Mouse (Mus musculus) liver, adult 2 months (tissue): ENCODE results near the gene Ankrd44. TPM values are rescaled to one million over a fixed set of nuclear protein-coding genes. Genes with fewer than 3 reads are reported as not detected.
A peak's percentile ranks its signal among the peaks of the same experiment; 100 is the strongest.

Experiments used
- DNase-seq: peaks from one replicate; pipeline ENCODE4 v3.0.0-alpha.2; 2011; ENCODE audit warnings: low read depth, low spot score; ENCODE audit errors: extremely low read depth
- H3K27ac ChIP-seq: fragments of 200-500 bp; replicated peaks from 2 replicates; pipeline ENCODE4 v1.5.1; 2012; ENCODE audit warnings: low read depth, mild to moderate bottlenecking, control low read depth, inconsistent platforms, low read length; ENCODE audit not compliant: insufficient read depth
- H3K27me3 ChIP-seq: fragments of 200-500 bp; 2 replicates; pipeline ENCODE4 v1.6.1; 2012; ENCODE audit warnings: mild to moderate bottlenecking, moderate library complexity, low read length, inconsistent platforms; ENCODE audit not compliant: control insufficient read depth, insufficient read depth
- H3K36me3 ChIP-seq: fragments of 200-500 bp; 2 replicates; pipeline ENCODE4 v1.6.1; 2012; ENCODE audit warnings: low read length, inconsistent platforms; ENCODE audit not compliant: control insufficient read depth, insufficient read depth
- H3K4me1 ChIP-seq: fragments of 200-500 bp; 2 replicates; pipeline ENCODE4 v1.6.1; 2011; ENCODE audit warnings: low read length; ENCODE audit not compliant: control insufficient read depth, insufficient read depth
- H3K4me3 ChIP-seq: fragments of 200-500 bp; 2 replicates; pipeline ENCODE4 v1.5.1; 2011; ENCODE audit warnings: low read depth, mild to moderate bottlenecking, control low read depth, low read length, moderate library complexity; ENCODE audit not compliant: insufficient read depth
- H3K79me2 ChIP-seq: fragments of 200-500 bp; 2 replicates; pipeline ENCODE4 v1.6.1; 2012; ENCODE audit warnings: inconsistent platforms, mild to moderate bottlenecking, low read length, moderate library complexity; ENCODE audit not compliant: control insufficient read depth, insufficient read depth
- H3K9ac ChIP-seq: fragments of 200-500 bp; 2 replicates; pipeline ENCODE4 v1.6.1; 2012; ENCODE audit warnings: low read depth, mild to moderate bottlenecking, control low read depth, inconsistent platforms, low read length
- CTCF ChIP-seq: fragments of 200-500 bp; IDR thresholded peaks from 2 replicates; pipeline ENCODE4 v1.5.1; 2011; ENCODE audit warnings: low read depth, low read length, control low read depth
- POLR2A ChIP-seq: fragments of 200-500 bp; IDR thresholded peaks from 2 replicates; pipeline ENCODE4 v1.6.1; 2011; ENCODE audit warnings: low read length, control low read depth; ENCODE audit not compliant: insufficient read depth; ENCODE audit errors: extremely low read depth
- WGBS: fragments of 180-500 bp; shearing (Covaris S2); methylation state at CpG from one replicate; pipeline ENCODE4 v1.1.7; 2018; 5-methylcytosine and 5-hydroxymethylcytosine counted together
- polyA plus RNA-seq: library from polyadenylated mRNA; depleted of rRNA; stranded (reverse); fragments of >200 nt; gene quantifications from 2 replicates; pipeline ENCODE4 v1.2.3, GENCODE M21; 2012
- total RNA-seq: library from RNA; depleted of rRNA; stranded (reverse); fragments of >200 nt; gene quantifications from 2 replicates; pipeline ENCODE4 v1.2.3, GENCODE M21; 2014

The Ankrd44 gene
- total and polyA plus RNA-seq, 2 experiments, result 2.3 to 8.5 TPM

DNA sequence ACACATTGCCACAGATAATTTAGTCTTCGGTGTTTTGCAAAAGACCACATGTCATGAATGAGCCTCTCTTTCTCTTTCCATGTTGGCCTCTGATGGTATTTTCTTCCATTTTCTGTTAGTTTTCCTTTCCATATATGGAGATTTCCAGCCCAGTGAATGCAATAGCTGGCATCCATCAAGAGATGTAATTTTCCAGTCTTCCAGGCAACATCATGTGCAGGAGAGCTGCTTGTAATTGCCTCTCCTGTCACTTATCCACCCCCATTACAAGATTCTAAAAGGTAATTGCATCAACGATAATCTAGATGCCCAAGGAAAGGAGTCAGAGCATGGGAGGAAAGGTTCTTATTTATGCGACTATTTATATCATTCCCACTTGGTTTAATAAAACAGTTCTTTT is 188.7 kb downstream of the Ankrd44 start:
- TF ChIP-seq POLR2A (no peak), CTCF (no peak)
- WGBS, result 95% methylated on average over 3 of the region's 3 CpGs

DNA sequence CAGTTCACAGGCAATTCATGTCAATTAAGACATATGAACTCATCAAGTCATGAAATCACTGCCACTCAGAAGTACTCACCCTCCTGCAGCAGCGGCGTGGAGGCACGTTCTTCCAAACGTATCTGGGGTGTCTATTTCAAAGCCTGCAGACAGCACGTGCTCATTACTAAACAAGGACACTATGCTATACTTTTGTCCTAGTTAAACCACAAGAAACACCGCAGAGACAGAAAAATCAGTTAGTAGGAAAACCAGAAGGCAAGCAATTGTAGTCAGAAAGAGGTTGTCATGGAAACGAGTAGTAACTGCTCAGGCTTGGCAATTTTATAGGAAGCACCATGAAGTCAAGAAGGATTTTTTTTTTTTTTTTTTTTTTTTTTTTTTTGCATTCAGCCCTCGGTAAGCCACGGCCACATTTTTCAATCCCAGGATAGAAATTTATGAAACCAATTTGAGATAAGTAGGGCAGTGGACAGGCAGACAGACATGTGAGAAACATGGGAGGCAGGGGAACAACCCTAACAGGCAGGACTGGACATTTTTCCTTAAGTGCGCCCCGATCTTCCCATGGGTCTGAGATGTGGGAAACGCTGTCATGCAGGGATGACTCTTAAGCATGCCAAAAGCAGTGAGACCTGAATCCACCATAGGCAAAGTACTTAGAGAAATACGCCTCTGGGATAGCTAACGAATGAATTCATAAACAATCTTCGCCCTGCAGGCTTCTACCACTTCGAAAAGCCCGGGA is 191.1 kb downstream of the Ankrd44 start:
- H3K4me3 ChIP-seq, result no peak overlapping the region
- no peak for DNase-seq
- H3K9ac ChIP-seq, result no peak overlapping the region
- H3K4me1 ChIP-seq, result no peaks in the 10 kb centered on the region
- no peaks in the 10 kb centered on the region for H3K27me3 ChIP-seq
- no peak for TF ChIP-seq POLR2A
- no peak for TF ChIP-seq CTCF
- 92% methylated on average over 17 of the region's 17 CpGs for WGBS
- H3K79me2 ChIP-seq, result no peaks in the 10 kb centered on the region
- no peak overlapping the region for H3K27ac ChIP-seq
- peaks cover 2% of the 10 kb centered on the region for H3K36me3 ChIP-seq

More for the DNA sequence above, 188.7 kb downstream of the Ankrd44 start:
- Histone ChIP-seq H3K27me3 (no peaks in the 10 kb centered on the region), H3K27ac (no peak overlapping the region), H3K79me2 (no peaks in the 10 kb centered on the region), H3K4me3 (no peak overlapping the region), H3K36me3 (peaks cover 2% of the 10 kb centered on the region; the same call in 1 of the 2 replicates), H3K9ac (no peak overlapping the region), H3K4me1 (no peaks in the 10 kb centered on the region)
- no peak for DNase-seq

DNA sequence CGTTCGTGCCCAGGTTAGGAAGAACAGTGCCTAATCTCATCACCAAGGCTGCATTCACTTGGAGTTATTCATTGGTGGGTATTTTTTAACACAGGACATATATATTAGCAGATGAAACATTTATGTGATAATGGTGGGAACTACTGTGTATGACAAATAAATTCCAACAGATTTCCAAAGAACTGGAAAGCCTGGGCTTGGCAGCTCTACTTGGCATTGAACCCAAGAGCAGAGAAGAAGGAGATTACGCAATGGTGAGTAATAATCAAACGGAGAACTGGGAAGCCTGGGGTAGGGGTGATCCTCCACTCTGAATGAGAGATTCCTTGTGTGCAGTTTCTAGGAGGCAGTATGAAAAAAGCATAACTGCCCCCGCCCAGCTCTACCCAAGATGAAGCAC is 196.9 kb downstream of the Ankrd44 start:
- Histone ChIP-seq H3K4me1 (peaks cover 2% of the 10 kb centered on the region; the same call in 1 of the 2 replicates), H3K4me3 (no peak overlapping the region), H3K36me3 (peaks cover 2% of the 10 kb centered on the region), H3K27me3 (no peaks in the 10 kb centered on the region), H3K9ac (no peak overlapping the region), H3K79me2 (no peaks in the 10 kb centered on the region), H3K27ac (no peak overlapping the region)
- peak; percentile 44 for DNase-seq
- no peak for TF ChIP-seq POLR2A
- no peak for TF ChIP-seq CTCF
- WGBS, result 68% methylated on average over 5 of the region's 5 CpGs

DNA sequence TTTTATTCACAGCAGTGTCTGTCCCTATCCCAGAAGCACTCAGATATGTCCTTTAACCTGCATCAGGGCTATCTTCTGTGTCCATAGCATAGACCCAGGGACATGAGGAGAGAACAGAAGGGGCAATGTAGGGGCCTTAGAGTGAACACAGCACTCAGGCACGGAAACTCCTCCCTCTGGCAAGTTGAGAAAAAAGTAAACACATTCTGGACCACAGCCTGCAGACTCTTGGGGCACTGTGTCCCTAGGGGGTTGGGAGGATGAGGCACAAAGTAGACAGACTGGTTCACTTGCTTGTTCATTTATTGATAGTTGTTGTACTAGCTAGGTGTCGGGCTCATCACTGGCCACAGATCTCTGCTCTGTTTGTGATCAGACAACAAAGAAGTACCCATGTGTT is 199.6 kb downstream of the Ankrd44 start:
- Histone ChIP-seq H3K4me1 (peaks cover 2% of the 10 kb centered on the region; the same call in 1 of the 2 replicates), H3K79me2 (no peaks in the 10 kb centered on the region), H3K9ac (no peak overlapping the region), H3K36me3 (no peaks in the 10 kb centered on the region; the same call in 1 of the 2 replicates), H3K27ac (no peak overlapping the region), H3K4me3 (no peak overlapping the region), H3K27me3 (no peaks in the 10 kb centered on the region)
- DNase-seq, result peak; percentile 26
- TF ChIP-seq POLR2A (no peak), CTCF (no peak)
- WGBS, result 26% methylated on average over 2 of the region's 2 CpGs

DNA sequence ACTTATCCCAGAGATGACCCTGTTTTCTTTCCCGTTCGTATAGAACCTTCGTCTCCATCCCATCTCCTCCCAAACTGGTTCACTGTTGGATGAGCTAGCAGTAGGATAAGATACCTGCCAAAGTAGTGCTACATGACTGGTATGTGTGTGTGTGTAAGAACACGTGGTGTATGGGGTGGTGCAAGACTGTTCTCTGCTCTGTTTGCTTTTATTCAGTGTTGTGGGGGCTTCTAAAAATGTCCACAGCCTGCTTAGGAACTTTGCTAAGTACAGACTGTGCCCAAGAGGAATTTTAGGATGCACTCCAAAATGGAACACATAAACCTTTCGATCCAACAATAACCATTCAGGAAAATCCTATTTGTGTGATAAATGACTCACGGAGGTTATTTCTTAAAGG is 209.3 kb downstream of the Ankrd44 start:
- no peaks in the 10 kb centered on the region for H3K79me2 ChIP-seq
- no peak overlapping the region for H3K27ac ChIP-seq
- no peaks in the 10 kb centered on the region for H3K36me3 ChIP-seq
- H3K27me3 ChIP-seq, result no peaks in the 10 kb centered on the region
- TF ChIP-seq CTCF (no peak), POLR2A (no peak)
- no peak overlapping the region for H3K4me3 ChIP-seq
- WGBS, result 95% methylated on average over 6 of the region's 6 CpGs
- no peak for DNase-seq
- H3K9ac ChIP-seq, result no peak overlapping the region
- no peaks in the 10 kb centered on the region; the same call in 1 of the 2 replicates for H3K4me1 ChIP-seq
